Mouse (Mus musculus): Measurements from ENCODE around the gene Ogfod3.

DNA sequence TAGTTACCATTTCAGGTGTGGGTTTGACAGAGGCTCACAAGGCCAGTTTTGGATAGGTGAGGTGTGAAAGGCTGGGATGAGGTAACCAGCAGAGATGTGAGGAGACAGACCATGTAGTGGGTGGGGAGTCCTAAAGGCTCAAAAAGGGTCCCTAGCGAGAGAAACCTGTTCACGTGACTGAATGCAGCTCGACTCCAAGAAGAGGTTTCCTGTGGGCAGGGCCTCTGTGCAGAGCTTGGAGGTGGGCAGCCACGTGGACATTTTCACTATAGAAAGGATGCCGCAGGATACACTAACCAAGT is 701 bp downstream of the Ogfod3 start:
- TF ChIP-seq CTCF (IDR thresholded peaks at IDR 0.05) (no peak), POLR2A (IDR thresholded peaks at IDR 0.05; ENCODE audit: insufficient read depth, low read depth, low read length) (no peak), EP300 (IDR thresholded peaks at IDR 0.05; ENCODE audit: insufficient read depth, low read depth, low read length) (no peak)
